Mouse (Mus musculus) thymus, postnatal 25 days (tissue): ENCODE data around the gene Gm47189.
"Not testable (repeated sequence)": the region's sequence is repeated elsewhere in the genome, so short reads cannot be mapped to it uniquely, and the experiment has no call there.

Experiments used
- DNase-seq: peaks from one replicate; pipeline ENCODE4 v3.0.0; 2022

The Gm47189 gene

GRCm38 (mm10) chr14:41772341-41772740 is at the start of gene Gm47189:
TSS of gene Gm47189 (minus strand) at chr14:41772441.
- not testable (repeated sequence) for DNase-seq

- DNase-seq: peak; percentile 0
Observed at GRCm38 (mm10) chr14:41755931-41756330, 16.3 kb downstream of the Gm47189 start.

GRCm38 (mm10) chr14:41750514-41750913 is 21.7 kb downstream of the Gm47189 start, which contains the start of gene Gm7929:
TSS of gene Gm7929 (minus strand) at chr14:41750614.
- not testable (repeated sequence) for DNase-seq

DNA sequence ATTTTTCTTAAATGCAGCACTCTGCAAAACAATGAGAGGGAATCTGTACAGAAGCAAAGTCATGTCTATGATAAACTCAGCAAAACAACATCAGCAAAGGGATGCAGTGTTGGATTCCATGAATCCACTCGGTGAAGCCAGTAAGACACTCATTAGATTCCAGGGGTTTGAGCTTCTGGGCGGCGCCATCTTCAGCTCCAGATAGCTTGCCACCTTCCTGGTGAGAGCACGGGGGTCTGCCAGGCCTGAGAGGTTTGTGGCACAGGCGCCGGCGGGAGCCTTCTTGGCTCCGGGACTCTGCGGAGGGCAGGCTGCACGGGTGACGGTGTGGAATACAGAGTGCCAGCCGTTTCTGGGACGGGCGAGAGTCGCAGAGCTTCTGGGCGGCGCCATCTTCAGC is 48.8 kb downstream of the Gm47189 start:
- not testable (repeated sequence) for DNase-seq

DNA sequence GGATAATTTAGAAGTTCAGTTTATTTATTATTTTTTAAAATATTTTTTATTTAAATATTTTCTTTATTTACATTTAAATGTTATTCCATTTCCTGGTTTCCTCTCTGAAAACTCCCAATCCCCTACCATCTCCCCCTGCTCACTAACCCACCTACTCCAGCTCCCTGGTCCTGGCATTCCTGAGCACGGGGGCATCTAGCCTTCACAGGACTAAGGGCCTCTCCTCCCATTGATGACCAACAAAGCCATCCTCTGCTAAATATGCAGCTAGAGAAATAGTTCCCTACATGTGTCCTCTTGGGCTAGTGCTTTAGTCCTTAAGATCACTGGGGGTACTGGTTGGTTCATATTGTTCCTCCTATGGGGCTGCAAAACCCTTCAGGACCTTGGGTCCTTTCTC is 55.1 kb downstream of the Gm47189 start:
- DNase-seq: not testable (repeated sequence)
